Mouse (Mus musculus) lung, adult 2 months (tissue): Measurements from ENCODE around the gene Elf3. TPM values are rescaled to one million over a fixed set of nuclear protein-coding genes. Genes with fewer than 3 reads are reported as not detected.

Source experiments
- DNase-seq: peaks from one replicate; pipeline ENCODE4 v3.0.0; 2022
- H3K4me1 ChIP-seq: fragments of 200-500 bp; 2 replicates; pipeline ENCODE4 v1.6.1; 2011; ENCODE audit warnings: low read length; ENCODE audit not compliant: control insufficient read depth, insufficient read depth
- H3K4me3 ChIP-seq: fragments of 200-500 bp; replicated peaks from 2 replicates; pipeline ENCODE3; 2011; ENCODE audit warnings: low read depth, mild to moderate bottlenecking, control low read depth, low read length; ENCODE audit errors: extremely low read depth
- CTCF ChIP-seq: fragments of 200-500 bp; IDR thresholded peaks from 2 replicates; pipeline ENCODE4 v1.5.1; 2011; ENCODE audit warnings: mild to moderate bottlenecking, low read length, control low read depth; ENCODE audit not compliant: insufficient read depth
- POLR2A ChIP-seq: fragments of 200-500 bp; IDR thresholded peaks from 2 replicates; pipeline ENCODE4 v1.6.1; 2011; ENCODE audit warnings: low read depth, mild to moderate bottlenecking, control low read depth, low read length, borderline replicate concordance; ENCODE audit errors: extremely low read depth
- WGBS: fragments of 180-500 bp; shearing (Covaris S2); methylation state at CpG from one replicate; pipeline ENCODE4 v1.1.7; 2018; 5-methylcytosine and 5-hydroxymethylcytosine counted together
- polyA plus RNA-seq: library from polyadenylated mRNA; depleted of rRNA; stranded (reverse); fragments of >200 nt; gene quantifications from 2 replicates; pipeline ENCODE4 v1.2.3, GENCODE M21; 2012; rRNA removed

Elf3 gene
- polyA plus RNA-seq, 1 experiment = 19.2 TPM

- no peak for DNase-seq
- no peak for TF ChIP-seq CTCF
- TF ChIP-seq POLR2A = no peak
- Histone ChIP-seq H3K4me3 (no peak overlapping the region), H3K4me1 (no peaks in the 10 kb centered on the region)
- 81% methylated on average over 9 of the region's 9 CpGs for WGBS
These were observed 44.4 kb downstream of the Elf3 start for GRCm38 (mm10) chr1:135213772-135214640.

DNA sequence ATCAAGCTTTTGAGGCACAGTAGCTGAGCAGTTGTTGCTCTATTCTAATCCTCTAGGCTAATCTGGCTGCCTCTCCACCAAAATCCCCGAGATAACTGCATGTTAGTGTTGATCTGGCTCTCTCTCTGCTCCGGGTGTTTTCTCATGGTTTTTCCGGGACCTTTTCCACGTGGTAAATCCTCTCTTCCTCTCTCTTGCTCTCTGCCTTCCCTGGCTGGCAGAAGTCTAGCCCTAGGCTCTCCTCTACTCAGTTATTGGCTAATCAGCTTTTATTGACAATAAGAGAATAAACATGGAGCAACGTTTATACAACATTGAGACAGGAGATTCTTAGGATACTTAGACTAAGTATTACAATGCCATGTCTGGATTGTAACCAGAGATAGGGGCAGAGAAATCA, 47.9 kb downstream of the Elf3 start:
- WGBS = 20% methylated on average over 5 of the region's 5 CpGs
- DNase-seq = no peak
- no peak overlapping the region for H3K4me3 ChIP-seq
- no peaks in the 10 kb centered on the region for H3K4me1 ChIP-seq
- TF ChIP-seq POLR2A = no peak
- TF ChIP-seq CTCF = no peak

DNA sequence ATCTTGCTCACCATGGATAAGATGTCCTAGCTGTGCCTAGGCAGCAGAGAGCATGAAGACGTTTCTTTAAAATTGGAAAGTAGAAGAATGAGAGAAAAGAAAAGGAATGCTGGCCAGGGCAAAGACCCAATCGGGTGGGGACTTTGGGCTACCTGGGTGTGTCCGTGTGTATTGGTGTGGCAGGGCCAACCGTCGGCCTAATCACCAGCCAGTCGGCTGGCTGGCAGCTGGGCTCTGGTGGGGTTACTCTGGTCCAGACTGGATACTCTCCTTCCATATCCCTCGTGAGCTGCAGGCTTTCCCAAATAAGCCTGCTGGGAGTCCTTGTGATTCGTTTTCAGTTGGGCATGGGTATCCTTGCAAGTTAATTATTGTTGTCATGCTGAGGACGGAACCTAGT, 49.7 kb downstream of the Elf3 start:
- Histone ChIP-seq H3K4me1 (no peaks in the 10 kb centered on the region), H3K4me3 (no peak overlapping the region)
- TF ChIP-seq CTCF = no peak
- TF ChIP-seq POLR2A = no peak
- no peak for DNase-seq
- 63% methylated on average over 9 of the region's 9 CpGs for WGBS

- Histone ChIP-seq H3K4me1 (no peaks in the 10 kb centered on the region), H3K4me3 (no peak overlapping the region)
- DNase-seq = no peak
- TF ChIP-seq POLR2A = no peak
- TF ChIP-seq CTCF = no peak
- WGBS = 87% methylated on average over 14 of the region's 14 CpGs
These were observed 51.6 kb downstream of the Elf3 start for GRCm38 (mm10) chr1:135206586-135207339.

DNA sequence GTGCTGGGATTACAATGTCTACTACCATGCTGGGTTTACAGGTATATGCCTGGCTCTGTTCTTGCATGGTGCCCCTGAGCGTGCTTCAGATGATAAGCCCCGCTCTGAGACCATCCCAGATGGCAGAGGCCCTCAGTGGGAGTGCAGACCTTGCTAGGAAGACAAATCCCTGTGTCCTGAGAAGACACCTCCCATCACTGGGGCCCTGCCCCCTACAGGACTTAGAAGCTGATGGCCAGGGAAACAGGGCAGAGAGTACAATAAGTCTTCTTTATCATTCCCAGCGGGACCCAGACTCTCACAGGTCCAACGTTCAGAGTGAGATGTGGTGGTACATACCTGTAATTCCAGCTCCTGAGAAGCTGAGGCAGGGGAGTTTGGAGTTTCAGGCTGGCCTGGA, 53.1 kb downstream of the Elf3 start:
- H3K4me1 ChIP-seq = no peaks in the 10 kb centered on the region
- DNase-seq = no peak
- WGBS = 77% methylated on average over 4 of the region's 4 CpGs
- no peak for TF ChIP-seq CTCF
- TF ChIP-seq POLR2A = no peak
- no peak overlapping the region for H3K4me3 ChIP-seq

DNA sequence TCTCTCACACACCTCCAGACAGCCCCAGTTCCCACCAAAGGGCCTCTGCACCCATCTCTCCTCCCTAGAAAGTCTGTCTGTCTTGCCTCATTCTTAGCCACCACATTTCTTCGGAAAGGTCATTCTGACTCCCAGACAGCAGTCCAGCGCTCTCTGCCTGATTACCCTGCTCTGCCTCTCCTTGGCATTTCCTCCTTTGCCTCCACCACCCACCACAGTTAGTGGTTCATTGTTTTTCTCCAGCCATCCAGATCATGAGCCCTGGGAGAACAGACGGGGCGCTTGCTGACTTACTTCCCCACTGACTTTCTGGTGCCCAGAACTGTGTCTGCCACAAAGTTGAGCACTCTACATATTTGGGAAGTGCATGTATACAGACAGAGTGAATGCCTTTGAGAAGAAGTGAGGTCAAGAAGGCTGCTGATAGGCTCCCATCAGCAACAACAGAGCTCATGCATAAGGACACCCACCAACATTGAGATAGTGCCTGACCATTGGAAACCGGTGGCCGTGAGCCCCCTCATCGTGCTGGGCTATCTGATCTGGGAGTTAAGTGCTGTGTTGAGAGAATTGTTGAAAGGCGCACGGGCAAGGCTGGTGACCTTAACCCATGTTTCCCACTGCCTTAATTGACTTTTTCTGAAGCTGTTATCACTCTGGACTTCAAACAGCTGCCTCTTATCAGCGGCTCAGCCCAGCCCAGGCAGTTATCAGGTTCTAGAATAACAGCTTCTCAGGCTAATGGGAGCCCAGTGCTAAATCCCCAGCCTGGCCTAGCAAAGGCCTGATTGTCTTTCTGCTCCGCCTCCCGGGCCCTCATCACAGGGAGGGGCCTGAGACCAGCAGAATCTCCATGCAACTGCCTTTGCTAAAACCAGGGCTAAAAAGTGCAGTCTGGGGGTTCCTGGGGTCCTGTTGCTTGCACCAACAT, 53.9 kb downstream of the Elf3 start:
- no peak overlapping the region for H3K4me3 ChIP-seq
- DNase-seq = no peak
- TF ChIP-seq POLR2A (no peak), CTCF (no peak)
- 48% methylated on average over 12 of the region's 12 CpGs for WGBS
- no peaks in the 10 kb centered on the region for H3K4me1 ChIP-seq

Other genes starting within 250 kb of the Elf3 start
- gene Lgr6, start 153.3 kb downstream of the Elf3 start, polyA plus RNA-seq = 4.1 and 4.7 TPM in 2 replicates
- 6.9 and 7.3 TPM in 2 replicates for gene Ptpn7, start 125.9 kb downstream of the Elf3 start, polyA plus RNA-seq
- gene Arl8a, start 111.7 kb downstream of the Elf3 start, polyA plus RNA-seq = 66.5 and 84.7 TPM in 2 replicates
- gene Gpr37l1, start 90.9 kb downstream of the Elf3 start, polyA plus RNA-seq = 0.95 and 2.0 TPM in 2 replicates
- gene Rnpep, start 25.5 kb upstream of the Elf3 start, polyA plus RNA-seq = 34.5 and 38.1 TPM in 2 replicates
- 29.6 and 51.9 TPM in 2 replicates for gene Timm17a, start 55.2 kb upstream of the Elf3 start, polyA plus RNA-seq
- gene Lmod1, start 66.2 kb upstream of the Elf3 start, polyA plus RNA-seq = 9.3 and 12.9 TPM in 2 replicates
- 14.0 and 16.7 TPM in 2 replicates for gene Shisa4, start 116.7 kb upstream of the Elf3 start, polyA plus RNA-seq
- 59.0 and 68.2 TPM in 2 replicates for gene Ipo9, start 171.9 kb upstream of the Elf3 start, polyA plus RNA-seq